8 mouse cellular contexts compared by ENCODE assay signal in the genomic region with DNA sequence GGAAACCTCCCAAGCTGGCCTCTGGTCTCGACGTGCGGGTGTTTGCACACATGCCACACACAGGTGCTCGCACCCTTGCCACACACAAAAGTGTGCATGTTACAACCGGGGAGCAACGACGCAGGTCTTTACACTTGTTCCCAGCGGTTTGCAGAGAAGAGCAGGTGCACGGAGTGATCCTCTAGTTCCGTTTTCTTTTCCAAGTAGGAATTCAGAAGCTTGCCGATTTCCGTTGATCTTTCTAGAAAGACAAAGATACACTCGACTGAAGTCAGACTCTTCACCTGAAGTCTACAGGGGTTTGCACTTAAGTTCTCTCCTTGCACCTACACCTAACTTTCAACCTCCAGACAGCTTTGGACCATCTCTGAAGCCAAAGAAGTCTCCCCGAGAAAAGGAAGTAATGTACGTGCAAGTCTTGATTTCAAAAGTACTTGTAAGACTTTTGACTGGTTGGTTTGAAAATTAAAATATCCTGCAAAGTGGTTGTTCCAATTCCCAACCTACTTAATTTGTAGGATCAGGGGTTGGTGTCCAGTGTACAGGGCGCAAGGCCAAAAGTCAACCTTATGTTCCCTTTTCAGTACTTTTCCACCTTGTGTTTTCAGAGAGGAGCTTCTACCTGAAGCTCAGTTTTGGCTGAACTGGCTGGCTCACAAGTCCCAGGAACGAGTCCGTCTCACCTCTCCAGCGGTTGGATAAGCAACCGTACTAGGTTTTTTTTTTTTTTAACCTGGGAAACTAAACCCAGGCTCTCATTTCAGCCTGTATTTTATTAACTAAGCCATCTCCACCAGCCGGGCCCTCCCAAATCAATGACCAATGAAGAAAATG. TPM values are rescaled to one million over a fixed set of nuclear protein-coding genes. Genes with fewer than 3 reads are reported as not detected.
DNase-seq lines count a peak whose midpoint lies in the region; ATAC-seq and TF ChIP-seq lines count a peak whose summit lies in the region.

No protein-coding gene starts in this region.

- TF ChIP-seq POLR2A in embryonic fibroblast, embryonic 13.5 days (IDR thresholded peaks at IDR 0.05; ENCODE audit: low read depth, low read length), result peak; percentile 8; the same call in 1 of the 2 replicates

- H3K4me1 ChIP-seq in embryonic fibroblast, embryonic 13.5 days (ENCODE audit: control insufficient read depth, insufficient read depth, low read length), result 0 out of 2 replicates have a peak, but pooled peaks cover 2% of the 10 kb centered on the region
- H3K4me1 ChIP-seq in liver, embryonic 12.5 days, result peaks cover 81% of the 10 kb centered on the region

- H3K4me3 ChIP-seq in embryonic fibroblast, embryonic 13.5 days (ENCODE audit: insufficient read depth, low read length), result peak overlapping the region; percentile 73
- peak overlapping the region; percentile 83 for H3K4me3 ChIP-seq in liver, embryonic 12.5 days

- peak overlapping the region; percentile 88 for H3K9ac ChIP-seq in liver, embryonic 12.5 days

- peak; percentile 62 for DNase-seq in cerebellum, adult 9-11 months
- no peak for DNase-seq in cerebellum, postnatal 25 days
- DNase-seq in 416B (ENCODE audit: low read depth), result peak; percentile 49
- DNase-seq in urinary bladder, adult 18-20 months (ENCODE audit: low spot score in 2 of 2), result no peak
- no peak for DNase-seq in right cerebral cortex, postnatal 4 days
- no peak for DNase-seq in gastrocnemius, postnatal 36 days

- H3K27ac ChIP-seq in embryonic fibroblast, embryonic 13.5 days (ENCODE audit: insufficient read depth, low read length), result no peak overlapping the region
- peak overlapping the region; percentile 99 for H3K27ac ChIP-seq in liver, embryonic 12.5 days

- TF ChIP-seq CTCF in embryonic fibroblast, embryonic 13.5 days (IDR thresholded peaks at IDR 0.05; ENCODE audit: borderline replicate concordance, insufficient read depth, low read length), result no peak

- no peaks in the 10 kb centered on the region for H3K9me3 ChIP-seq in liver, embryonic 12.5 days (replicated peaks)

- WGBS in liver, embryonic 12.5 days (ENCODE audit: insufficient replicate concordance), result 51% methylated on average over 21 of the region's 21 CpGs

- peaks cover 52% of the 10 kb centered on the region for H3K36me3 ChIP-seq in liver, embryonic 12.5 days

- peak overlapping the region; percentile 90 for H3K4me2 ChIP-seq in liver, embryonic 12.5 days

- intact Hi-C loops in gastrocnemius, postnatal 36 days (cut with DNase I), result loop anchor here (2.0 to 5.0 kb wide), 2 partner anchors 44 to 134 kb away; no protein-coding TSS in a partner anchor

- no peak for ATAC-seq in liver, embryonic 12.5 days

- H3K27me3 ChIP-seq in liver, embryonic 12.5 days (replicated peaks), result no peaks in the 10 kb centered on the region

RNA-seq across cellular contexts. Expression of a gene that starts 0.8 kb away (rescaled TPM):
- polyA plus RNA-seq in embryonic fibroblast, embryonic 13.5 days (2011; ENCODE audit: insufficient read length, low read depth, missing spikeins), result 81.7 and 95.6 TPM in 2 replicates
- 197 and 199 TPM in 2 replicates for polyA plus RNA-seq in liver, embryonic 12.5 days (2016; fragmentation: Nextera tagmentation; extraction: Ambion mirVana)
- 10 to 100 TPM; 14.0 to 15.1 TPM for total RNA-seq in gastrocnemius, postnatal 36 days (2021)

RNA-seq across cellular contexts. Expression of a gene that starts 2.9 kb away (rescaled TPM):
- 10.6 and 10.7 TPM in 2 replicates for polyA plus RNA-seq in embryonic fibroblast, embryonic 13.5 days (2011; ENCODE audit: insufficient read length, low read depth, missing spikeins)
- 15.5 and 17.1 TPM in 2 replicates for polyA plus RNA-seq in liver, embryonic 12.5 days (2016; fragmentation: Nextera tagmentation; extraction: Ambion mirVana)
- 1 to 10 TPM; 3.0 to 4.2 TPM for total RNA-seq in gastrocnemius, postnatal 36 days (2021)

RNA-seq across cellular contexts. Expression of a gene that starts 23.8 kb away (rescaled TPM):
- 7.9 and 12.7 TPM in 2 replicates for polyA plus RNA-seq in embryonic fibroblast, embryonic 13.5 days (2011; ENCODE audit: insufficient read length, low read depth, missing spikeins)
- 7.6 and 8.0 TPM in 2 replicates for polyA plus RNA-seq in liver, embryonic 12.5 days (2016; fragmentation: Nextera tagmentation; extraction: Ambion mirVana)
- 10 to 100 TPM; 17.2 to 22.1 TPM for total RNA-seq in gastrocnemius, postnatal 36 days (2021)

RNA-seq across cellular contexts. Expression of a gene that starts 46.2 kb away (rescaled TPM):
- 34.5 and 38.7 TPM in 2 replicates for polyA plus RNA-seq in embryonic fibroblast, embryonic 13.5 days (2011; ENCODE audit: insufficient read length, low read depth, missing spikeins)
- 19.3 and 22.2 TPM in 2 replicates for polyA plus RNA-seq in liver, embryonic 12.5 days (2016; fragmentation: Nextera tagmentation; extraction: Ambion mirVana)
- total RNA-seq in gastrocnemius, postnatal 36 days (2021), result 10 to 100 TPM; 61.0 to 65.6 TPM

RNA-seq across cellular contexts. Expression of a gene that starts 49.6 kb away (rescaled TPM):
- polyA plus RNA-seq in embryonic fibroblast, embryonic 13.5 days (2011; ENCODE audit: insufficient read length, low read depth, missing spikeins), result 92.8 and 110 TPM in 2 replicates
- polyA plus RNA-seq in liver, embryonic 12.5 days (2016; fragmentation: Nextera tagmentation; extraction: Ambion mirVana), result 75.0 and 87.6 TPM in 2 replicates
- 10 to 100 TPM; 27.0 to 28.5 TPM for total RNA-seq in gastrocnemius, postnatal 36 days (2021)

Comparison
In these comparisons a context has a peak if more than half of its experiments do, and no peak if none do; other contexts are left out.
1. DNase-seq: peak in cerebellum, adult 9-11 months (single experiment) and 416B (single experiment); none in cerebellum, postnatal 25 days (0 of 2), urinary bladder, adult 18-20 months (0 of 2), right cerebral cortex, postnatal 4 days (single experiment) and gastrocnemius, postnatal 36 days (0 of 2).